Mouse (Mus musculus): Measurements from ENCODE around the gene Prrg1. TPM values are rescaled to one million over a fixed set of nuclear protein-coding genes. Genes with fewer than 3 reads are reported as not detected.

The Prrg1 gene
- polyA plus RNA-seq, 1 experiment from 2014 or later: 4.7 TPM

Other genes starting within 250 kb of the Prrg1 start
- gene 4930480E11Rik, start 214.3 kb downstream of the Prrg1 start, polyA plus RNA-seq (2018): not detected in 3 replicates
- not detected in 3 replicates for gene Fam47c, start 153.9 kb upstream of the Prrg1 start, polyA plus RNA-seq (2018)